In genomic region chr15:103500723-103501122, GRCm38 (mm10) we compare ENCODE assay signal across 25 mouse cellular contexts. TPM values are rescaled to one million over a fixed set of nuclear protein-coding genes. Genes with fewer than 3 reads are reported as not detected.
"Had no signal": no experiment of that assay in that cellular context is flagged by ENCODE, and none has a peak within 500 bp of the region (broad histone marks: within the 10 kb centered on the region; RNA-seq: fewer than 3 reads in every experiment).

No protein-coding gene starts in this region.

- H3K9me3 ChIP-seq: midbrain, embryonic 10.5 days; midbrain, embryonic 12.5 days; neural tube, embryonic 12.5 days had no signal

- ATAC-seq: midbrain, embryonic 16.5 days had no signal

- H3K4me2 ChIP-seq: lung, embryonic 14.5 days; midbrain, embryonic 12.5 days; neural tube, embryonic 12.5 days had no signal

- H3K4me3 ChIP-seq: midbrain, embryonic 10.5 days; midbrain, embryonic 12.5 days; neural tube, embryonic 12.5 days had no signal

- H3K9ac ChIP-seq: lung, embryonic 14.5 days; midbrain, embryonic 12.5 days; neural tube, embryonic 12.5 days had no signal

- DNase-seq: lung, adult 18-20 months; lung, embryonic 14.5 days; lung, postnatal 10 days; lung, postnatal 4 days; midbrain, embryonic 14.5 days; retina, postnatal 1 day; right cerebral cortex, postnatal 25 days; right cerebral cortex, postnatal 4 days; spleen, adult 18-20 months; thymus, adult 18-20 months; thymus, postnatal 14 days; thymus, postnatal 36 days had no signal

- H3K36me3 ChIP-seq: midbrain, embryonic 10.5 days; midbrain, embryonic 12.5 days; neural tube, embryonic 12.5 days had no signal

- H3K27ac ChIP-seq: midbrain, embryonic 10.5 days; midbrain, embryonic 12.5 days; neural tube, embryonic 12.5 days had no signal

RNA-seq across cellular contexts. Expression of gene Ppp1r1a, which starts 37.1 kb away (rescaled TPM):
- total RNA-seq: megakaryocyte, adult 5-6 weeks; megakaryocyte-erythroid progenitor cell, adult 5-6 weeks; neutrophil, adult 5-6 weeks had no signal

RNA-seq across cellular contexts. Expression of gene Gtsf2, which starts 52.5 kb away (rescaled TPM):
- total RNA-seq: megakaryocyte, adult 5-6 weeks; megakaryocyte-erythroid progenitor cell, adult 5-6 weeks; neutrophil, adult 5-6 weeks had no signal
- polyA plus RNA-seq: liver, embryonic 16.5 days; lung, embryonic 14.5 days; lung, embryonic 16.5 days; midbrain, embryonic 12.5 days; midbrain, embryonic 14.5 days; midbrain, embryonic 16.5 days; neural tube, embryonic 12.5 days; neural tube, embryonic 14.5 days; small intestine, adult 2 months; stomach, embryonic 14.5 days; stomach, embryonic 16.5 days had no signal
